In the genomic region with DNA sequence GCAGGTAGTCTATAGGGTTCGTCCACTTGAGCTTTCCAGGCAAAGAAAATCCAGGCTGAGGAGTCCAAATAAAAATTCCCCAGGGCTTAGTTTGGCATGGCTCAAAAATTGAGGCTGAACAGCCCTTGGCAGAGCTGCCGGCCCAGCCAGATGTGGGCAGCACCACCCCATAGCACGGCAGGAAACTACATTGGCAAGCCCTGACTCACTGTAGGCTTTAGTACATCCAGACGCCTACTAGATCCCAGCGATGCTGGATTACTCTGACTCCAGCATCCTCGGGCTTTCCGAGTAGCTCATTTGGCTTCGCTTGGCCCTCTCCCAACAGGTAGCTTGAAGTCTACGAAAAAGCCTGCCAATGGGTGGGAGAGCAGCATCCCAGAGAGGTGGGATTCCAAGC, we compare ENCODE assay signal across 40 mouse cellular contexts. TPM values are rescaled to one million over a fixed set of nuclear protein-coding genes. Genes with fewer than 3 reads are reported as not detected.
DNase-seq lines count a peak whose midpoint lies in the region; ATAC-seq and TF ChIP-seq lines count a peak whose summit lies in the region.
"Had no signal": no experiment of that assay in that cellular context is flagged by ENCODE, and none has a peak within 500 bp of the region (broad histone marks: within the 10 kb centered on the region; RNA-seq: fewer than 3 reads in every experiment).

No protein-coding gene starts in this region.

- ATAC-seq in frontal cortex, adult (ENCODE audit: low TSS enrichment) = peak; percentile 45; the same call in 1 of the 2 replicates
- ATAC-seq in Patski = no peak
- ATAC-seq: intestine, postnatal 0 days; midbrain, embryonic 13.5 days had no signal

- H3ac ChIP-seq in myocyte (ENCODE audit: control insufficient read depth, insufficient read length) = no peak overlapping the region

- H3K36me3 ChIP-seq in myocyte (ENCODE audit: control insufficient read depth, insufficient read depth) = peaks cover 6% of the 10 kb centered on the region

- H3K4me3 ChIP-seq in myocyte = no peak overlapping the region
- H3K4me3 ChIP-seq: embryonic facial prominence, embryonic 12.5 days; forebrain, embryonic 12.5 days; heart, adult 2 months; heart, embryonic 13.5 days; midbrain, embryonic 13.5 days had no signal

- DNase-seq in frontal cortex, postnatal 14 days (ENCODE audit: low spot score in 2 of 2) = no peak
- DNase-seq in right cerebral cortex, postnatal 10 days (ENCODE audit: low spot score in 2 of 2) = peak; percentile 18 to 29
- no peak for DNase-seq in right cerebral cortex, postnatal 25 days
- peak; percentile 30 for DNase-seq in Patski (ENCODE audit: low read depth, low spot score)
- DNase-seq in layer of hippocampus, postnatal 14 days (ENCODE audit: low spot score in 2 of 2) = no peak
- no peak for DNase-seq in urinary bladder, postnatal 4 days (ENCODE audit: low spot score in 2 of 2)
- DNase-seq: B cell, adult 2 months; cerebellum, adult 11 months; cerebellum, adult 9-10 months; cerebellum, postnatal 36 days; embryo, embryonic 11 days; gastrocnemius, postnatal 25 days; heart, adult 2 months; heart, postnatal 10 days; kidney, adult 9 months; kidney, postnatal 10 days; liver; lung, adult 2 months; lung, postnatal 10 days; retina, postnatal 1 day; thymus, adult 18-20 months; thymus, postnatal 25 days had no signal

- in situ Hi-C loops in Patski (cut with MboI; ENCODE audit: low pct_unique_long_range_greater_than_20kb) = loop anchor here (10.0 to 25.0 kb wide), 3 partner anchors 131 to 856 kb away; a partner anchor contains a TSS

- TF ChIP-seq CTCF in Patski (IDR thresholded peaks at IDR 0.05) = no peak

- H3K27me3 ChIP-seq in Patski (no peaks in the 10 kb centered on the region), myocyte (ENCODE audit: control insufficient read depth, insufficient read depth, insufficient read length) (no peaks in the 10 kb centered on the region)
- H3K27me3 ChIP-seq: embryonic facial prominence, embryonic 12.5 days; forebrain, embryonic 12.5 days; heart, embryonic 13.5 days; midbrain, embryonic 13.5 days had no signal

- H3K4me2 ChIP-seq in myocyte (ENCODE audit: low read depth) = peak overlapping the region; percentile 42
- H3K4me2 ChIP-seq: embryonic facial prominence, embryonic 12.5 days; forebrain, embryonic 12.5 days; heart, embryonic 13.5 days; hindbrain, embryonic 14.5 days; midbrain, embryonic 13.5 days had no signal

- no peak for TF ChIP-seq POLR2A in myocyte (IDR thresholded peaks at IDR 0.05; ENCODE audit: insufficient read length, low read depth)

- H3K79me2 ChIP-seq in myocyte (ENCODE audit: control insufficient read depth, insufficient read depth) = peaks cover 11% of the 10 kb centered on the region

- CTCF ChIA-PET in Patski (lab: Charles Lee) = interaction anchor here (1.2 to 1.6 kb wide), 2 partner anchors 10 to 16 kb away, joined by 3 to 5 read pairs; no protein-coding TSS in a partner anchor

- POLR2A ChIA-PET in Patski (lab: Charles Lee) = interaction anchor here (1.1 kb wide), 1 partner anchor 8 kb away, joined by 3 read pairs; no protein-coding TSS in a partner anchor

TF ChIP-seq in myocyte, 11 proteins besides CTCF, POLR2A, EP300 and RAD21:
- TF ChIP-seq USF1 (IDR thresholded peaks at IDR 0.05; ENCODE audit: low read depth) = no peak
- TF ChIP-seq MYOG (IDR thresholded peaks at IDR 0.05; ENCODE audit: control insufficient read depth in 1 of 3, insufficient read depth in 1 of 3, insufficient read length in 2 of 3, low read depth in 2 of 3) = no peak
- no peak for TF ChIP-seq E2F4 (IDR thresholded peaks at IDR 0.05; ENCODE audit: insufficient read depth)
- no peak for TF ChIP-seq TCF3 (IDR thresholded peaks at IDR 0.05; ENCODE audit: insufficient read length, low read depth)

RNA-seq across cellular contexts. Expression of a gene that starts 4.7 kb away (rescaled TPM):
- polyA plus RNA-seq in Patski (2021) (162 TPM), myocyte (2012; fragmentation: generic; extraction: Trizol) (111 TPM)
- 10 to 100 TPM; 92.2 to 99.8 TPM for total RNA-seq in layer of hippocampus, postnatal 14 days (2021)

RNA-seq across cellular contexts. Expression of a gene that starts 25.1 kb away (rescaled TPM):
- polyA plus RNA-seq in Patski (2021) (not detected), myocyte (2012; fragmentation: generic; extraction: Trizol) (not detected)
- total RNA-seq in layer of hippocampus, postnatal 14 days (2021) = 10 to 100 TPM; 35.7 to 38.5 TPM
- total RNA-seq: gastrocnemius, adult 18-20 months; gastrocnemius, postnatal 25 days; heart, adult 2 months; heart, postnatal 10 days; hematopoietic stem cell, adult 5-6 weeks; megakaryocyte-erythroid progenitor cell, adult 5-6 weeks had no signal
- polyA plus RNA-seq: heart, adult 2 months; heart, embryonic 13.5 days; intestine, postnatal 0 days; liver, embryonic 14.5 days; lung, adult 2 months; macrophage had no signal

RNA-seq across cellular contexts. Expression of a gene that starts 54.6 kb away (rescaled TPM):
- polyA plus RNA-seq in Patski (2021) (not detected), myocyte (2012; fragmentation: generic; extraction: Trizol) (not detected)
- not detected for total RNA-seq in layer of hippocampus, postnatal 14 days (2021)
- total RNA-seq: gastrocnemius, adult 18-20 months; gastrocnemius, postnatal 25 days; heart, adult 2 months; heart, postnatal 10 days; hematopoietic stem cell, adult 5-6 weeks; layer of hippocampus, postnatal 10 days; left cerebral cortex, adult 8-10 months; megakaryocyte-erythroid progenitor cell, adult 5-6 weeks had no signal
- polyA plus RNA-seq: embryonic facial prominence, embryonic 12.5 days; forebrain, embryonic 12.5 days; heart, adult 2 months; heart, embryonic 13.5 days; hindbrain, embryonic 14.5 days; intestine, postnatal 0 days; limb, embryonic 11.5 days; liver, embryonic 14.5 days; lung, adult 2 months; macrophage; midbrain, embryonic 13.5 days; neural tube, embryonic 14.5 days; stomach, embryonic 16.5 days had no signal

Comparison
In these comparisons a context has a peak if more than half of its experiments do, and no peak if none do; other contexts are left out.
1. DNase-seq: peak in right cerebral cortex, postnatal 10 days (2 of 2) and Patski (single experiment); none in frontal cortex, postnatal 14 days (0 of 2), right cerebral cortex, postnatal 25 days (single experiment), layer of hippocampus, postnatal 14 days (0 of 2) and urinary bladder, postnatal 4 days (0 of 2).